Mouse (Mus musculus) midbrain, embryonic 13.5 days (tissue): ENCODE results near the gene Nos1ap. TPM values are rescaled to one million over a fixed set of nuclear protein-coding genes. Genes with fewer than 3 reads are reported as not detected.

ENCODE experiments used
- ATAC-seq: fragments of 200-750 bp; cut with Nextera tagmentation; 2 replicates; pipeline ENCODE4 v1.8.0; 2017; ENCODE audit warnings: mild to moderate bottlenecking, moderate TSS enrichment, moderate library complexity
- H3K27ac ChIP-seq: fragments of 300-500 bp; sonication (generic); 2 replicates; pipeline ENCODE4 v1.5.1; 2015; ENCODE audit warnings: inconsistent platforms, mild to moderate bottlenecking, moderate library complexity
- H3K27me3 ChIP-seq: fragments of 300-500 bp; sonication (generic); 2 replicates; pipeline ENCODE4 v1.6.1; 2015; ENCODE audit warnings: mild to moderate bottlenecking, inconsistent platforms
- H3K36me3 ChIP-seq: fragments of 300-500 bp; sonication (generic); 2 replicates; pipeline ENCODE4 v1.6.1; 2015; ENCODE audit warnings: mild to moderate bottlenecking, inconsistent platforms
- H3K4me1 ChIP-seq: fragments of 300-500 bp; sonication (generic); replicated peaks from 2 replicates; pipeline ENCODE4 v1.6.1; 2015; ENCODE audit warnings: inconsistent platforms
- H3K4me2 ChIP-seq: fragments of 300-500 bp; sonication (generic); replicated peaks from 2 replicates; pipeline ENCODE4 v1.6.1; 2015; ENCODE audit warnings: moderate library complexity, mild to moderate bottlenecking, inconsistent platforms
- H3K4me3 ChIP-seq: fragments of 300-500 bp; sonication (generic); replicated peaks from 2 replicates; pipeline ENCODE4 v1.5.1; 2015; ENCODE audit warnings: mild to moderate bottlenecking, inconsistent platforms
- H3K9ac ChIP-seq: fragments of 300-500 bp; sonication (generic); replicated peaks from 2 replicates; pipeline ENCODE4 v1.6.1; 2015; ENCODE audit warnings: mild to moderate bottlenecking, inconsistent platforms
- H3K9me3 ChIP-seq: fragments of 300-500 bp; sonication (generic); 2 replicates; pipeline ENCODE4 v1.6.1; 2016; ENCODE audit warnings: mild to moderate bottlenecking, inconsistent platforms
- WGBS: fragments of 180-500 bp; shearing (Covaris S2); methylation state at CpG from one replicate; pipeline ENCODE4 v1.1.7; 2015; 5-methylcytosine and 5-hydroxymethylcytosine counted together
- polyA plus RNA-seq: library from polyadenylated mRNA; unstranded; fragments of >200 nt; fragmentation: Nextera tagmentation; extraction: Ambion mirVana; gene quantifications from 2 replicates; pipeline ENCODE4 v1.2.1, GENCODE M21; 2015

The Nos1ap gene
- polyA plus RNA-seq, 1 experiment from 2014 or later: 17.2 TPM

GRCm38 (mm10) chr1:170394641-170395040 is 195.0 kb downstream of the Nos1ap start:
- H3K36me3 ChIP-seq: no peaks in the 10 kb centered on the region
- H3K4me3 ChIP-seq: no peak overlapping the region
- no peaks in the 10 kb centered on the region for H3K9me3 ChIP-seq
- no peak for ATAC-seq
- H3K4me1 ChIP-seq: no peaks in the 10 kb centered on the region
- H3K27me3 ChIP-seq: no peaks in the 10 kb centered on the region
- 53% methylated on average over 1 of the region's 1 CpGs for WGBS
- no peak overlapping the region for H3K9ac ChIP-seq
- H3K27ac ChIP-seq: no peak overlapping the region
- no peak overlapping the region for H3K4me2 ChIP-seq

GRCm38 (mm10) chr1:170392771-170393728 is 196.6 kb downstream of the Nos1ap start:
- Histone ChIP-seq H3K9ac (no peak overlapping the region), H3K4me2 (no peak overlapping the region), H3K27ac (no peak overlapping the region), H3K27me3 (no peaks in the 10 kb centered on the region), H3K4me1 (no peaks in the 10 kb centered on the region), H3K9me3 (no peaks in the 10 kb centered on the region), H3K36me3 (no peaks in the 10 kb centered on the region), H3K4me3 (no peak overlapping the region)
- WGBS: 87% methylated on average over 14 of the region's 14 CpGs
- no peak for ATAC-seq

- H3K4me3 ChIP-seq: no peak overlapping the region
- ATAC-seq: peak; percentile 89
- H3K36me3 ChIP-seq: no peaks in the 10 kb centered on the region
- H3K4me1 ChIP-seq: peaks cover 20% of the 10 kb centered on the region
- 18% methylated on average over 12 of the region's 12 CpGs for WGBS
- H3K4me2 ChIP-seq: peak overlapping the region; percentile 14; the same call in 1 of the 2 replicates
- H3K27ac ChIP-seq: peak overlapping the region; percentile 69
- no peaks in the 10 kb centered on the region for H3K27me3 ChIP-seq
- H3K9me3 ChIP-seq: no peaks in the 10 kb centered on the region
- no peak overlapping the region for H3K9ac ChIP-seq
Measured at GRCm38 (mm10) chr1:170387180-170387912, 202.3 kb downstream of the Nos1ap start.

- WGBS: 79% methylated on average over 10 of the region's 10 CpGs
- H3K4me3 ChIP-seq: no peak overlapping the region
- no peak overlapping the region for H3K27ac ChIP-seq
- no peaks in the 10 kb centered on the region for H3K36me3 ChIP-seq
- no peak overlapping the region for H3K9ac ChIP-seq
- H3K4me2 ChIP-seq: no peak overlapping the region
- H3K27me3 ChIP-seq: no peaks in the 10 kb centered on the region
- H3K4me1 ChIP-seq: peaks cover 26% of the 10 kb centered on the region
- H3K9me3 ChIP-seq: no peaks in the 10 kb centered on the region
- no peak for ATAC-seq
Measured at GRCm38 (mm10) chr1:170385416-170385815, 204.2 kb downstream of the Nos1ap start.

- 72% methylated on average over 7 of the region's 7 CpGs for whole genome bisulfite sequencing
- no peaks in the 10 kb centered on the region for H3K36me3 ChIP-seq
- H3K4me3 ChIP-seq: no peak overlapping the region
- H3K9ac ChIP-seq: no peak overlapping the region
- peaks cover 32% of the 10 kb centered on the region for H3K4me1 ChIP-seq
- H3K4me2 ChIP-seq: no peak overlapping the region
- no peak overlapping the region for H3K27ac ChIP-seq
- no peaks in the 10 kb centered on the region for H3K27me3 ChIP-seq
- H3K9me3 ChIP-seq: no peaks in the 10 kb centered on the region
- ATAC-seq: no peak
Measured at GRCm38 (mm10) chr1:170383530-170383929, 206.1 kb downstream of the Nos1ap start.

GRCm38 (mm10) chr1:170381457-170381856 is 208.2 kb downstream of the Nos1ap start:
- no peak overlapping the region for H3K4me3 ChIP-seq
- no peaks in the 10 kb centered on the region for H3K9me3 ChIP-seq
- no peak for ATAC-seq
- no peaks in the 10 kb centered on the region for H3K27me3 ChIP-seq
- H3K36me3 ChIP-seq: no peaks in the 10 kb centered on the region
- 30% methylated on average over 3 of the region's 3 CpGs for WGBS
- no peak overlapping the region for H3K4me2 ChIP-seq
- no peak overlapping the region for H3K9ac ChIP-seq
- no peak overlapping the region for H3K27ac ChIP-seq
- H3K4me1 ChIP-seq: peaks cover 17% of the 10 kb centered on the region

GRCm38 (mm10) chr1:170380505-170380904 is 209.2 kb downstream of the Nos1ap start:
- no peaks in the 10 kb centered on the region for H3K9me3 ChIP-seq
- H3K4me1 ChIP-seq: peaks cover 17% of the 10 kb centered on the region
- no peaks in the 10 kb centered on the region for H3K36me3 ChIP-seq
- no peak overlapping the region for H3K9ac ChIP-seq
- ATAC-seq: no peak
- H3K27ac ChIP-seq: no peak overlapping the region
- WGBS: 13% methylated on average over 2 of the region's 2 CpGs
- no peak overlapping the region for H3K4me3 ChIP-seq
- no peaks in the 10 kb centered on the region for H3K27me3 ChIP-seq
- no peak overlapping the region for H3K4me2 ChIP-seq

GRCm38 (mm10) chr1:170375721-170376120 is 213.9 kb downstream of the Nos1ap start:
- Histone ChIP-seq H3K36me3 (no peaks in the 10 kb centered on the region), H3K9ac (no peak overlapping the region), H3K4me2 (no peak overlapping the region), H3K9me3 (no peaks in the 10 kb centered on the region), H3K4me1 (peaks cover 8% of the 10 kb centered on the region), H3K4me3 (no peak overlapping the region), H3K27me3 (no peaks in the 10 kb centered on the region), H3K27ac (no peak overlapping the region)
- no peak for ATAC-seq
- 89% methylated on average over 5 of the region's 5 CpGs for WGBS

- Histone ChIP-seq H3K4me3 (no peak overlapping the region), H3K9me3 (no peaks in the 10 kb centered on the region), H3K4me2 (no peak overlapping the region), H3K36me3 (no peaks in the 10 kb centered on the region), H3K27ac (no peak overlapping the region), H3K4me1 (no peaks in the 10 kb centered on the region), H3K27me3 (0 out of 2 replicates have a peak, but pooled peaks cover 4% of the 10 kb centered on the region), H3K9ac (no peak overlapping the region)
- no peak for ATAC-seq
- 86% methylated on average over 2 of the region's 2 CpGs for WGBS
Measured at GRCm38 (mm10) chr1:170373750-170374149, 215.9 kb downstream of the Nos1ap start.

GRCm38 (mm10) chr1:170371191-170371792 is 218.4 kb downstream of the Nos1ap start:
- no peaks in the 10 kb centered on the region for H3K9me3 ChIP-seq
- H3K4me2 ChIP-seq: no peak overlapping the region
- peaks cover 11% of the 10 kb centered on the region for H3K4me1 ChIP-seq
- no peak for ATAC-seq
- WGBS: 87% methylated on average over 4 of the region's 4 CpGs
- no peak overlapping the region for H3K4me3 ChIP-seq
- H3K9ac ChIP-seq: no peak overlapping the region
- no peaks in the 10 kb centered on the region for H3K36me3 ChIP-seq
- H3K27ac ChIP-seq: no peak overlapping the region
- H3K27me3 ChIP-seq: peaks cover 11% of the 10 kb centered on the region; the same call in 1 of the 2 replicates

GRCm38 (mm10) chr1:170368864-170369263 is 220.8 kb downstream of the Nos1ap start:
- ATAC-seq: no peak
- no peak overlapping the region for H3K27ac ChIP-seq
- H3K4me2 ChIP-seq: no peak overlapping the region
- H3K27me3 ChIP-seq: peaks cover 20% of the 10 kb centered on the region
- H3K9me3 ChIP-seq: no peaks in the 10 kb centered on the region
- no peak overlapping the region for H3K4me3 ChIP-seq
- H3K36me3 ChIP-seq: no peaks in the 10 kb centered on the region
- WGBS: 91% methylated on average over 7 of the region's 7 CpGs
- H3K4me1 ChIP-seq: peaks cover 11% of the 10 kb centered on the region
- no peak overlapping the region for H3K9ac ChIP-seq
